Mouse (Mus musculus) midbrain, embryonic 14.5 days (tissue): ENCODE measurements around the gene S100a10. TPM values are rescaled to one million over a fixed set of nuclear protein-coding genes. Genes with fewer than 3 reads are reported as not detected.

Source experiments
- ATAC-seq: fragments of 200-750 bp; cut with Nextera tagmentation; 2 replicates; pipeline ENCODE4 v1.8.0; 2017; ENCODE audit warnings: moderate number of reproducible peaks, moderate library complexity; ENCODE audit not compliant: low FRiP score, low TSS enrichment
- DNase-seq: peaks from one replicate; pipeline ENCODE4 v3.0.0-alpha.2; 2015
- H3K27ac ChIP-seq: fragments of 300-500 bp; sonication (generic); replicated peaks from 2 replicates; pipeline ENCODE4 v1.5.1; 2014; ENCODE audit warnings: mild to moderate bottlenecking, low read depth, low read length, moderate library complexity
- H3K27me3 ChIP-seq: fragments of 300-500 bp; sonication (generic); 2 replicates; pipeline ENCODE4 v1.6.1; 2014; ENCODE audit warnings: low read length, control low read depth, mixed read lengths; ENCODE audit not compliant: control insufficient read depth, insufficient read depth
- H3K36me3 ChIP-seq: fragments of 300-500 bp; sonication (generic); 2 replicates; pipeline ENCODE4 v1.6.1; 2014; ENCODE audit warnings: low read length, control low read depth; ENCODE audit not compliant: control insufficient read depth, insufficient read depth
- H3K4me1 ChIP-seq: fragments of 300-500 bp; sonication (generic); 2 replicates; pipeline ENCODE4 v1.6.1; 2014; ENCODE audit warnings: mild to moderate bottlenecking, antibody characterized with exemption, low read length, control low read depth; ENCODE audit not compliant: control insufficient read depth, insufficient read depth
- H3K4me2 ChIP-seq: fragments of 300-500 bp; sonication (generic); 2 replicates; pipeline ENCODE4 v1.6.1; 2014; ENCODE audit warnings: mild to moderate bottlenecking, low read length, moderate library complexity
- H3K4me3 ChIP-seq: fragments of 300-500 bp; sonication (generic); replicated peaks from 2 replicates; pipeline ENCODE4 v1.5.1; 2014; ENCODE audit warnings: low read depth, low read length
- H3K9ac ChIP-seq: fragments of 300-500 bp; sonication (generic); replicated peaks from 2 replicates; pipeline ENCODE4 v1.6.1; 2014; ENCODE audit warnings: mild to moderate bottlenecking, low read length, moderate library complexity
- H3K9me3 ChIP-seq: fragments of 300-500 bp; sonication (generic); 2 replicates; pipeline ENCODE4 v1.6.1; 2016; ENCODE audit warnings: low read length, control low read depth, mixed read lengths; ENCODE audit not compliant: control insufficient read depth
- WGBS: fragments of 180-500 bp; shearing (Covaris S2); extraction: QIAGEN DNeasy Blood & Tissue Kit; methylation state at CpG from one replicate; pipeline ENCODE4 v1.1.7; 2014; 5-methylcytosine and 5-hydroxymethylcytosine counted together
- polyA plus RNA-seq: library from polyadenylated mRNA; unstranded; fragments of >200 nt; fragmentation: Nextera tagmentation; extraction: Ambion mirVana; gene quantifications from 2 replicates; pipeline ENCODE4 v1.2.1, GENCODE M21; 2014

Gene S100a10
- polyA plus RNA-seq, 1 experiment from 2014 or later: 86.5 TPM

DNA sequence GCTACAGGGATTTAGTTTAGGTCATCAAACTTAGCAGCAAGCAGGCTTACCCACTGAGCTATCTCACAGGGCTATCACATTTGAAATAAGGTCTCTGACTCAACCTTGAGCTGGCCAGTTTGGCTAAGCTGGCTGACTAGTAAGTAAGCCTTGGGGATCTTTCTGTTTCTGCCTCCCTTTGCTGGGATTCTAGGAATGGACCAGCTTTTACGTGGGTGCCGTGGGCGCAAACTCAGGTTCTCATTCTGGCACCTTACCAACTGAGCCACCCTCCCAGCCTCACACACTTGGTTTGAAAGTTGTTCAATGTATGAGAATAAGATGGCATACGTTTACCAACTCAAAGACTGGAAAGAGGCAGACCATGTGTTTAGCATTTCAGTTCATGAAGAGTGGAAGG is 8.3 kb downstream of the S100a10 start:
- no peak overlapping the region for H3K27ac ChIP-seq

GRCm38 (mm10) chr3:93566892-93567291 is 12.0 kb downstream of the S100a10 start:
- Histone ChIP-seq H3K4me1 (no peaks in the 10 kb centered on the region), H3K9ac (no peak overlapping the region), H3K27ac (no peak overlapping the region), H3K36me3 (no peaks in the 10 kb centered on the region), H3K4me2 (no peak overlapping the region), H3K4me3 (no peak overlapping the region), H3K9me3 (no peaks in the 10 kb centered on the region), H3K27me3 (no peaks in the 10 kb centered on the region)
- 94% methylated on average over 3 of the region's 3 CpGs for WGBS
- ATAC-seq (no peak), DNase-seq (no peak)

More for the DNA sequence above, 8.3 kb downstream of the S100a10 start:
- no peak for ATAC-seq
- 93% methylated on average over 4 of the region's 4 CpGs for WGBS
- DNase-seq: no peak
- H3K4me3 ChIP-seq: no peak overlapping the region
- H3K4me2 ChIP-seq: no peak overlapping the region
- H3K27me3 ChIP-seq: no peaks in the 10 kb centered on the region
- no peaks in the 10 kb centered on the region for H3K36me3 ChIP-seq
- H3K9me3 ChIP-seq: no peaks in the 10 kb centered on the region
- H3K4me1 ChIP-seq: no peaks in the 10 kb centered on the region
- no peak overlapping the region for H3K9ac ChIP-seq

DNA sequence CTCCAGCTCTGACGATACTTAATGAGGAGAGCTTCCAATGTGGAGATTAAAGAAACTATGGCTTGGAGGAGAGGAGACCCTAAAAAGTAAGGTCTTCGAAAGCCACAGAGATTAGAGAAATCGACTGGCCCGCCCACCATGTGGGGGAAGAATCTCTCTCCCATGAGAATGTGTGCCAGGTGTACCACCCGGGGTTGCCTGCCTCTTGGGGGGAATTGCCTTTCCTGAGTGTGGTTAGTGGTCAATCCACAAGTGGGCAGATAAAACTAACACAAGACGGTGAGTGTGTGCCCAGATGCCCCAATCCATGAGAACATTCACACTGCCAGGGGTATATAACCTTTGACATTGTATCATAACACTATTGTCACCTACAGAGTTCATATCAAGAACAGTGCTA is 12.8 kb downstream of the S100a10 start:
- Histone ChIP-seq H3K9me3 (no peaks in the 10 kb centered on the region), H3K4me1 (no peaks in the 10 kb centered on the region), H3K27me3 (no peaks in the 10 kb centered on the region), H3K4me3 (no peak overlapping the region), H3K36me3 (no peaks in the 10 kb centered on the region), H3K9ac (no peak overlapping the region), H3K27ac (no peak overlapping the region), H3K4me2 (no peak overlapping the region)
- 92% methylated on average over 6 of the region's 6 CpGs for WGBS
- DNase-seq (no peak), ATAC-seq (no peak)

- Histone ChIP-seq H3K27ac (no peak overlapping the region), H3K9ac (no peak overlapping the region), H3K4me1 (no peaks in the 10 kb centered on the region), H3K4me2 (no peak overlapping the region), H3K36me3 (no peaks in the 10 kb centered on the region), H3K27me3 (no peaks in the 10 kb centered on the region), H3K9me3 (no peaks in the 10 kb centered on the region), H3K4me3 (no peak overlapping the region)
- DNase-seq (peak; percentile 21), ATAC-seq (no peak)
- WGBS: 80% methylated on average over 7 of the region's 7 CpGs
These were observed 13.7 kb downstream of the S100a10 start for GRCm38 (mm10) chr3:93568428-93569040.

GRCm38 (mm10) chr3:93569046-93569445 is 14.2 kb downstream of the S100a10 start:
- DNase-seq: no peak
- H3K4me2 ChIP-seq: no peak overlapping the region
- H3K4me1 ChIP-seq: no peaks in the 10 kb centered on the region
- H3K27me3 ChIP-seq: no peaks in the 10 kb centered on the region
- no peak overlapping the region for H3K27ac ChIP-seq
- no peak for ATAC-seq
- no peaks in the 10 kb centered on the region for H3K9me3 ChIP-seq
- H3K36me3 ChIP-seq: no peaks in the 10 kb centered on the region
- 67% methylated on average over 2 of the region's 2 CpGs for WGBS
- H3K4me3 ChIP-seq: no peak overlapping the region
- H3K9ac ChIP-seq: no peak overlapping the region

- WGBS: 69% methylated on average over 5 of the region's 5 CpGs
- H3K27me3 ChIP-seq: no peaks in the 10 kb centered on the region
These were observed 17.3 kb downstream of the S100a10 start for GRCm38 (mm10) chr3:93572058-93572791.

GRCm38 (mm10) chr3:93579317-93580038 is 24.6 kb downstream of the S100a10 start:
- H3K4me2 ChIP-seq: no peak overlapping the region
- ATAC-seq (no peak), DNase-seq (no peak)
- no peaks in the 10 kb centered on the region for H3K27me3 ChIP-seq
- no peaks in the 10 kb centered on the region for H3K4me1 ChIP-seq
- H3K9ac ChIP-seq: no peak overlapping the region
- no peak overlapping the region for H3K4me3 ChIP-seq
- 73% methylated on average over 6 of the region's 6 CpGs for WGBS
- H3K36me3 ChIP-seq: no peaks in the 10 kb centered on the region
- H3K9me3 ChIP-seq: no peaks in the 10 kb centered on the region
- H3K27ac ChIP-seq: no peak overlapping the region

More at GRCm38 (mm10) chr3:93572058-93572791, 17.3 kb downstream of the S100a10 start:
- no peak overlapping the region for H3K27ac ChIP-seq
- no peaks in the 10 kb centered on the region for H3K36me3 ChIP-seq
- DNase-seq: no peak
- no peaks in the 10 kb centered on the region for H3K9me3 ChIP-seq
- ATAC-seq: no peak
- no peak overlapping the region for H3K9ac ChIP-seq
- no peaks in the 10 kb centered on the region for H3K4me1 ChIP-seq
- H3K4me3 ChIP-seq: no peak overlapping the region
- no peak overlapping the region for H3K4me2 ChIP-seq

DNA sequence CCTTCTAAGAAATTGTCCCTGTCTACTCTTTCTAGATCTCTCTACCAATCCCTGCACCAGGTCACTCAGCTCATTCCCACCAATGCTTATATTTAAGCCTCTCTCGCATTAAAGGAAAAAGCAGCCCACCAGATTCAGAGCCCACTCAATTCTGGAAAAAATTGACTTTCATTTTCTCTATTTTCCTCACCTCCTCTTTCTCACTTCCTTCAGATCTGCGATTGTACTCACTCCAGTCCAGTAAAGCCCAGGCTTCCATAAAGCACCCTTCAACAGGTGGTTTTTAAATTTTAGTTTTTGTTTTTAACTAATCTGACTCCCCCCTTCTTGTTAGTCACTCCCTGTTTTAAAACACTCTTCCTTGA is 25.1 kb downstream of the S100a10 start:
- Histone ChIP-seq H3K4me2 (no peak overlapping the region), H3K36me3 (no peaks in the 10 kb centered on the region), H3K4me1 (no peaks in the 10 kb centered on the region), H3K9ac (no peak overlapping the region), H3K4me3 (no peak overlapping the region), H3K27me3 (no peaks in the 10 kb centered on the region), H3K9me3 (no peaks in the 10 kb centered on the region), H3K27ac (no peak overlapping the region)
- ATAC-seq (no peak), DNase-seq (no peak)
- 93% methylated on average over 2 of the region's 2 CpGs for WGBS
